Mouse (Mus musculus): Measurements from ENCODE around the gene Hnrnpk. TPM values are rescaled to one million over a fixed set of nuclear protein-coding genes. Genes with fewer than 3 reads are reported as not detected.
"Not testable (repeated sequence)": the region's sequence is repeated elsewhere in the genome, so short reads cannot be mapped to it uniquely, and the experiment has no call there.

The Hnrnpk gene
- 1,284 and 1,390 TPM in 2 replicates for polyA plus RNA-seq (2015; fragmentation: Nextera tagmentation; extraction: Ambion mirVana)

DNA sequence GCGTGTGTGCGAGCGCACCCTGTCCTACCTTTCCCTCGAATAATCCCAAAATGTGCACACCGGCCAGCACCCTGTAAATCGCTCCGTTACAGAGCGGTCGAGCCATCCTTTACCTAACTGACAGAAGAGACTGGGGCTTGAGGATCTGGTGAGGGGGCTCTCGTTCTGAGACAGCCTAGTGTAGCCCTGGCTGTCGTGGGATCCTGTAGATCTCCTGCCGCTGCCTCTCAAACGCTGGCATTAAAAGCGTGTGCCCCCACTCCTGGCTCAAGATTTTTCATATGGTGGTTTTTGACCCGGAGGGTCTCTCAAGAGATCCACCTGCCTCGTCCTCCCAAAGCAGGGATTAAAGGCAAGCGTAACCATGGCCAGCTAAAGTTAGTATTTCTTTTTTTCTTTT lies at the start of gene Hnrnpk:
TSS of gene Hnrnpk (minus strand) at position 101 of the 400 bp plus-strand sequence.
- Histone ChIP-seq H3K4me3 (replicated peaks) (peak within 1 kb of the TSS; percentile 98), H3K4me2 (peak within 1 kb of the TSS; percentile 51), H3K27ac (peak within 1 kb of the TSS; percentile 98), H3K9ac (peak within 1 kb of the TSS; percentile 100)
- not testable (repeated sequence) for H3K4me1 ChIP-seq; H3K36me3 ChIP-seq; ATAC-seq (ENCODE audit: insufficient read depth, low FRiP score, low read depth); H3K9me3 ChIP-seq; H3K27me3 ChIP-seq (replicated peaks)
- 6% methylated on average over 17 of the region's 17 CpGs for WGBS

DNA sequence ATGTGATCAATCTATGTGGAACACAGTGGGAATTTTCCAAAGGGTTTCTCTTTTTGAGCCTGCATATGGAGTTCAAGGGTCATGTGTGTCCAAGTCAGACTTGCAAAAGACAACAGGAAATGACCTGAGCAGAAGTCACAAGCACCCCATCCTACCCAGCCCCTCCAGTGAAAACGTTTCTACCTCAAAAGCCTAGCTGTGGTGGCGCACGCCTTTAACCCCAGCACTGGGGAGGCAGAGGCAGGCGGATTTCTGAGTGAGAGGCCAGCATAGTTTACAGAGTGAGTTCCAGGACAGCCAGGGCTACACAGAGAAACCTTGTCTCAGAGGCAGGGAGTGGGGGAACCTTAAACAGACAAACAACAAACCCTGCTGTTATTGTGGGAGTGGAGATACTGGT lies 49.1 kb upstream of the Hnrnpk start:
- Histone ChIP-seq H3K27me3 (replicated peaks) (no peaks in the 10 kb centered on the region), H3K4me1 (no peaks in the 10 kb centered on the region), H3K27ac (no peak overlapping the region), H3K4me2 (no peak overlapping the region), H3K9ac (no peak overlapping the region), H3K36me3 (no peaks in the 10 kb centered on the region), H3K4me3 (replicated peaks) (no peak overlapping the region), H3K9me3 (no peaks in the 10 kb centered on the region)
- ATAC-seq (ENCODE audit: insufficient read depth, low FRiP score, low read depth), result no peak
- 62% methylated on average over 4 of the region's 4 CpGs for WGBS

- ATAC-seq (ENCODE audit: insufficient read depth, low FRiP score, low read depth), result no peak
- Histone ChIP-seq H3K9me3 (no peaks in the 10 kb centered on the region), H3K27ac (no peak overlapping the region)
Observed at GRCm38 (mm10) chr13:58450459-58451182, 47.5 kb upstream of the Hnrnpk start.

DNA sequence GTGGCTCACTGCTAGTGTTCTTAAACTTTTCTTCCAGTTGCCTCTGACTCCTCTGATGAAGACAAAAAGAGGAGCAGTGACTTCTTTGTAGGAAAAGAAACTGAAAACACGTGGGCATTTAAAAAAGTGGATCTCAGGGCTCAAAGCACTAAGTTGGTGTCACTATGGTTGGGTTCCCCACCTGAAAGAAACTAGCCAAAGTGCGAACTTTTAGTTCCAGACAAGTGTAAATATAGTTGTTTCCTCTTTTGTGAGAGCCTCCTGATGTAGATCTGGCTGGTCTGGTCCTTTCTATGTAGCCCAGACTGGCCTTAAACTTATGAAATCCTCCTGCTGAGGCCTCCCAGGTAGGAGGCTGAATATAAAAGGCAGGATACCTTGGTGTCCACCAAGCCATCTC lies 43.4 kb upstream of the Hnrnpk start:
- Histone ChIP-seq H3K4me1 (no peaks in the 10 kb centered on the region), H3K9me3 (no peaks in the 10 kb centered on the region), H3K36me3 (no peaks in the 10 kb centered on the region), H3K27ac (no peak overlapping the region), H3K9ac (no peak overlapping the region), H3K4me3 (replicated peaks) (no peak overlapping the region), H3K4me2 (no peak overlapping the region), H3K27me3 (replicated peaks) (no peaks in the 10 kb centered on the region)
- 72% methylated on average over 2 of the region's 2 CpGs for WGBS
- no peak for ATAC-seq (ENCODE audit: insufficient read depth, low FRiP score, low read depth)

More at GRCm38 (mm10) chr13:58450459-58451182, 47.5 kb upstream of the Hnrnpk start:
- H3K4me2 ChIP-seq, result no peak overlapping the region
- H3K4me3 ChIP-seq (replicated peaks), result no peak overlapping the region
- no peaks in the 10 kb centered on the region for H3K36me3 ChIP-seq
- no peak overlapping the region for H3K9ac ChIP-seq
- WGBS, result 74% methylated on average over 22 of the region's 22 CpGs
- H3K4me1 ChIP-seq, result no peaks in the 10 kb centered on the region
- no peaks in the 10 kb centered on the region for H3K27me3 ChIP-seq (replicated peaks)

DNA sequence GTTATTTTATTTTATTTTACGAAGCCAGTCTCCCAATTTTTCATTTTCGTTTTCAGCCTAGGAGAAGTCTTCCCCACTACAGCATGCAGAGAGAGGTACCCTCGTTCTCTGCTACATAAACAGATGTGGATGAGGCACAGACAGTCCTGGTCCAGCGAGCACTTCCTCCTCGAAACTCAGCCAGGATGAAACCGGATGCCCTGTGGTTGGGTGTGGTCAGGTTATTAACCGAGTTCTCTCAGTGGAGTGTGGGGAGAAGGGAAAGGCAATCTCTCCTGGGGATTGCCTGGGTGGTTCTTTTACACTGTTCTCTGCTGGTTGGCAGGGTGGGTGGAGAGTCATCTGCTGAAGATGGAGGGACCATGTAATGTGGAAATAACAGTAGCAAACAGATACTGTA lies 40.6 kb upstream of the Hnrnpk start:
- H3K27ac ChIP-seq, result no peak overlapping the region
- no peaks in the 10 kb centered on the region for H3K27me3 ChIP-seq (replicated peaks)
- H3K36me3 ChIP-seq, result no peaks in the 10 kb centered on the region
- WGBS, result 27% methylated on average over 7 of the region's 7 CpGs
- no peak overlapping the region for H3K9ac ChIP-seq
- no peak overlapping the region for H3K4me2 ChIP-seq
- H3K4me1 ChIP-seq, result no peaks in the 10 kb centered on the region
- ATAC-seq (ENCODE audit: insufficient read depth, low FRiP score, low read depth), result no peak
- no peaks in the 10 kb centered on the region for H3K9me3 ChIP-seq
- no peak overlapping the region for H3K4me3 ChIP-seq (replicated peaks)

GRCm38 (mm10) chr13:58443326-58443725 lies 40.2 kb upstream of the Hnrnpk start:
- H3K9ac ChIP-seq, result no peak overlapping the region
- no peak overlapping the region for H3K4me3 ChIP-seq (replicated peaks)
- no peaks in the 10 kb centered on the region for H3K27me3 ChIP-seq (replicated peaks)
- H3K4me1 ChIP-seq, result no peaks in the 10 kb centered on the region
- no peaks in the 10 kb centered on the region for H3K36me3 ChIP-seq
- H3K4me2 ChIP-seq, result no peak overlapping the region
- ATAC-seq (ENCODE audit: insufficient read depth, low FRiP score, low read depth), result no peak
- H3K9me3 ChIP-seq, result no peaks in the 10 kb centered on the region
- WGBS, result 72% methylated on average over 4 of the region's 4 CpGs
- no peak overlapping the region for H3K27ac ChIP-seq

DNA sequence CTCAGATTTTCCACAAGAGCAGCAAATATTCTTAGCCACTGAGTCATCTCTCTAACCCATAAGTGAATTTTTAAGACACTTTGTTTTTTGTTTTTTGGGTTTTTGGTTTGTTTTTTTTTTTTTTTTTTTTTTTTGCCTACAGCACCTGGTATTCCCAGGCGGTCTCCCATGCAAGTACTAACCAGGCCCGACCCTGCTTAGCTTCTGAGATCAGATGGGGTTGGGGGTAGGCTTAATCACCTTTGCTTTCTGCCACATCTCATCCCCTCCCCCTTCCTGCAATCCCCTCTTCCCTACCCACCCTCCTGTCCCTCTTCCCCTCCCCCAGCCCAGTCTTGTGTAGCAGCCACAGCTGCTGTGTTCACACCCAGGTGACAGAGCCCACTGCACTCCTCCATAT lies 36.6 kb upstream of the Hnrnpk start:
- no peak for ATAC-seq (ENCODE audit: insufficient read depth, low FRiP score, low read depth)

GRCm38 (mm10) chr13:58423061-58423660 lies 20.0 kb upstream of the Hnrnpk start:
- WGBS, result 46% methylated on average over 10 of the region's 10 CpGs
- peak; percentile 39; the same call in 1 of the 2 replicates for ATAC-seq (ENCODE audit: insufficient read depth, low FRiP score, low read depth)
- Histone ChIP-seq H3K9ac (no peak overlapping the region), H3K36me3 (no peaks in the 10 kb centered on the region), H3K27ac (no peak overlapping the region), H3K4me2 (no peak overlapping the region), H3K4me1 (no peaks in the 10 kb centered on the region), H3K9me3 (no peaks in the 10 kb centered on the region), H3K4me3 (replicated peaks) (no peak overlapping the region), H3K27me3 (replicated peaks) (no peaks in the 10 kb centered on the region)

More for the DNA sequence above, 36.6 kb upstream of the Hnrnpk start:
- Histone ChIP-seq H3K27ac (no peak overlapping the region), H3K27me3 (replicated peaks) (no peaks in the 10 kb centered on the region), H3K36me3 (no peaks in the 10 kb centered on the region), H3K9me3 (no peaks in the 10 kb centered on the region), H3K4me3 (replicated peaks) (no peak overlapping the region), H3K4me2 (no peak overlapping the region), H3K4me1 (no peaks in the 10 kb centered on the region), H3K9ac (no peak overlapping the region)
- 70% methylated on average over 2 of the region's 2 CpGs for WGBS

GRCm38 (mm10) chr13:58422242-58422641 lies 19.1 kb upstream of the Hnrnpk start:
- no peak for ATAC-seq (ENCODE audit: insufficient read depth, low FRiP score, low read depth)
- WGBS, result 65% methylated on average over 4 of the region's 4 CpGs
- Histone ChIP-seq H3K9ac (no peak overlapping the region), H3K27me3 (replicated peaks) (no peaks in the 10 kb centered on the region), H3K9me3 (no peaks in the 10 kb centered on the region), H3K27ac (no peak overlapping the region), H3K4me3 (replicated peaks) (no peak overlapping the region), H3K36me3 (no peaks in the 10 kb centered on the region), H3K4me1 (no peaks in the 10 kb centered on the region), H3K4me2 (no peak overlapping the region)

- WGBS, result 82% methylated on average over 4 of the region's 4 CpGs
- no peak for ATAC-seq (ENCODE audit: insufficient read depth, low FRiP score, low read depth)
- no peaks in the 10 kb centered on the region for H3K4me1 ChIP-seq
Observed at GRCm38 (mm10) chr13:58421026-58421425, 17.9 kb upstream of the Hnrnpk start.

DNA sequence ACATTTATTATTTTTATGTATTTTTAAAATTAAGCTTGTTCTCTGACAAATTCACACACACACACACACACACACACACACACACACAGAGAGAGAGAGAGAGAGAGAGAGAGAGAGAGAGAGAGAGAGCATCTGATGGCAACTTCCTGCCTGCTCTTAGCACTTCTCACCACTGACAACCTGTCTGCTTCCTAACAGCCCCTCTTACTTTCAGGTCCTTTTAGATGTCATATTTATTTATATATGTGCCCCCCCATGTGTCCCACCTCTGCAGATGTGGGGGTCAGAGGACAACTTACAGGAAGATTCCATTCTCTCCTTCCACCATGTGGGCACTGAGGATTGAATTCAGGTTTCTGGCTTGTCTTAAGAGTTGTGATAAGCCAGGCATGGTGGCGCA lies 16.1 kb upstream of the Hnrnpk start:
- ATAC-seq (ENCODE audit: insufficient read depth, low FRiP score, low read depth), result no peak
- H3K9me3 ChIP-seq, result no peaks in the 10 kb centered on the region
- H3K27me3 ChIP-seq (replicated peaks), result no peaks in the 10 kb centered on the region

More at GRCm38 (mm10) chr13:58421026-58421425, 17.9 kb upstream of the Hnrnpk start:
- Histone ChIP-seq H3K9ac (no peak overlapping the region), H3K4me3 (replicated peaks) (no peak overlapping the region), H3K36me3 (no peaks in the 10 kb centered on the region), H3K27ac (no peak overlapping the region), H3K9me3 (no peaks in the 10 kb centered on the region), H3K27me3 (replicated peaks) (no peaks in the 10 kb centered on the region), H3K4me2 (no peak overlapping the region)

GRCm38 (mm10) chr13:58418656-58419055 lies 15.5 kb upstream of the Hnrnpk start:
- 77% methylated on average over 4 of the region's 4 CpGs for WGBS
- Histone ChIP-seq H3K9me3 (no peaks in the 10 kb centered on the region), H3K4me3 (replicated peaks) (no peak overlapping the region), H3K27ac (no peak overlapping the region), H3K4me1 (no peaks in the 10 kb centered on the region), H3K27me3 (replicated peaks) (no peaks in the 10 kb centered on the region), H3K36me3 (no peaks in the 10 kb centered on the region), H3K9ac (no peak overlapping the region), H3K4me2 (no peak overlapping the region)
- ATAC-seq (ENCODE audit: insufficient read depth, low FRiP score, low read depth), result no peak

More for the DNA sequence above, 16.1 kb upstream of the Hnrnpk start:
- Histone ChIP-seq H3K4me2 (no peak overlapping the region), H3K4me1 (no peaks in the 10 kb centered on the region), H3K4me3 (replicated peaks) (no peak overlapping the region), H3K36me3 (no peaks in the 10 kb centered on the region), H3K9ac (no peak overlapping the region), H3K27ac (no peak overlapping the region)
- 94% methylated on average over 1 of the region's 1 CpGs for WGBS

All from stomach, embryonic 15.5 days (tissue).